Mouse (Mus musculus): ENCODE results near the gene Gm853. TPM values are rescaled to one million over a fixed set of nuclear protein-coding genes. Genes with fewer than 3 reads are reported as not detected.

Gm853 gene
- polyA plus RNA-seq (2014; fragmentation: Nextera tagmentation; extraction: Ambion mirVana), result not detected in 2 replicates

DNA sequence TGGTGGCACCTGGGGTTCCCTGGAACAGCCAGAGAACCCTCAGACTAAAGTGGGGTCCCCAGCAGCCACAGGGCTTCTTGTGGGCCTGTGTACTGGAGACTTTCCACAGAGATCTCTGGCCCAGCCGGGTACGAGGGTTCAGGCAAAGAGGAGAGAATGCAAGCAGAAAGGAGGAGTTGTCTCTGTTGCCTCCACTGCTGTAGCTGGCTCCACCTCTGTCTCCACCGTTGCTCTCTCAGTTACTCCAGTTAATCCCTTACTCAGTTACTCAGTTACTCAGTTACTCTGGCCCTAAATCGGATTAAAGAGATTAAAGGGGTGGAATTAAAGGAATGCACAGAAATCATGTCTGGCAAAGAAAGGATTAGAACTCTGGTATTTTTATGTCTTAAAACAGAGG is at the start of gene Gm853:
TSS of gene Gm853 (minus strand) at position 223 of the 400 bp plus-strand sequence.
- Histone ChIP-seq H3K36me3 (ENCODE audit: insufficient read depth) (no peaks in the 10 kb centered on the region), H3K27me3 (ENCODE audit: insufficient read depth, low read length) (no peaks in the 10 kb centered on the region), H3K4me1 (ENCODE audit: insufficient read depth) (no peaks in the 10 kb centered on the region), H3K4me3 (ENCODE audit: low read depth, low read length) (no peak within 1 kb of the TSS), H3K27ac (ENCODE audit: low read depth) (no peak within 1 kb of the TSS), H3K4me2 (no peak within 1 kb of the TSS), H3K9me3 (ENCODE audit: low read depth, low read length) (no peaks in the 10 kb centered on the region), H3K9ac (no peak within 1 kb of the TSS)
- ATAC-seq (ENCODE audit: insufficient read depth) (no peak), DNase-seq (no peak)
- WGBS, result 63% methylated on average over 4 of the region's 4 CpGs
- no peak for TF ChIP-seq CTCF (IDR thresholded peaks at IDR 0.05; ENCODE audit: low read depth)

DNA sequence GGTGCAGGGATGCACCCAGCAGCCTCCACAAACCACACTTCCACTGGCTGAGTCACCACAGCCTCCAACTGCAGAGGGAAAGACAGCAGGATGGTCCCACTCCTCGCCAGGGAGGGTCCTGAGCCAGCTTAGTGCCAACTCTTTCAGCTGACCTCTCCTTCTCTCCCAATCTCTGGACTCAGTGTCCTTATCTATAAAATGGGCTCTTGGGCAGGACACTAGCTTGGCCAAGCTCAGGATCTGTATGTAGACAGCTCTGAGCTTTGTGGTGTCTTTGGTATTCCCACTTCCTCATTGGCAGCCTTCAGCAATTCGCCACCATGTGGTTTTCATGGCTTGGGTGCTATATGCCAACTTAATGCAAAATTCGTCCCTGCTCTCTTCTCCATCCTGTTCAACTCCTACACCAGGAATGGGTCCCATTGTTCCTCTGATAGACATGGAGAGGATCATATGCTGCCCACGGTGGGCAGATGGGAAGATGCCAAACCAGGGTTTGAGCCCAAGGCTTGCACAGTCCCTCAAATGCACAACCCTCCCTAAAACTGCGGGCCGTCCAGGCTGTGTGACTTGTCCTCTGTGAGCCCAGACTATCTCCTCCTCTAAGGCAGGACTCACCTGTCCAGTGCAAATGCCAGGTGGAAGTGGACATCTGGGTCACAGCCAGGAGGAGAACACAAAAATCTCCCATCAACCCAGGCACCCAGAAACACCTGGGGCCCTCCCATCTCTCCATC is 48.6 kb upstream of the Gm853 start:
- H3K27ac ChIP-seq (ENCODE audit: low read depth), result no peak overlapping the region
- 82% methylated on average over 6 of the region's 6 CpGs for WGBS
- no peak overlapping the region for H3K4me2 ChIP-seq
- peaks cover 20% of the 10 kb centered on the region for H3K27me3 ChIP-seq (ENCODE audit: insufficient read depth, low read length)
- no peak for ATAC-seq (ENCODE audit: insufficient read depth)
- TF ChIP-seq CTCF (IDR thresholded peaks at IDR 0.05; ENCODE audit: low read depth), result no peak
- no peak for DNase-seq
- no peaks in the 10 kb centered on the region for H3K9me3 ChIP-seq (ENCODE audit: low read depth, low read length)
- H3K36me3 ChIP-seq (ENCODE audit: insufficient read depth), result no peaks in the 10 kb centered on the region
- no peaks in the 10 kb centered on the region; the same call in 1 of the 2 replicates for H3K4me1 ChIP-seq (ENCODE audit: insufficient read depth)
- H3K4me3 ChIP-seq (ENCODE audit: low read depth, low read length), result no peak overlapping the region
- H3K9ac ChIP-seq, result no peak overlapping the region

- Histone ChIP-seq H3K4me2 (no peak overlapping the region), H3K9me3 (ENCODE audit: low read depth, low read length) (no peaks in the 10 kb centered on the region), H3K36me3 (ENCODE audit: insufficient read depth) (no peaks in the 10 kb centered on the region), H3K9ac (no peak overlapping the region), H3K27me3 (ENCODE audit: insufficient read depth, low read length) (peaks cover 13% of the 10 kb centered on the region), H3K4me3 (ENCODE audit: low read depth, low read length) (no peak overlapping the region), H3K4me1 (ENCODE audit: insufficient read depth) (no peaks in the 10 kb centered on the region; the same call in 1 of the 2 replicates), H3K27ac (ENCODE audit: low read depth) (no peak overlapping the region)
- DNase-seq (no peak), ATAC-seq (ENCODE audit: insufficient read depth) (no peak)
- WGBS, result 56% methylated on average over 8 of the region's 8 CpGs
- no peak for TF ChIP-seq CTCF (IDR thresholded peaks at IDR 0.05; ENCODE audit: low read depth)
Observed at GRCm38 (mm10) chr4:130270089-130270488, 47.9 kb upstream of the Gm853 start.

GRCm38 (mm10) chr4:130268736-130269135 is 46.5 kb upstream of the Gm853 start:
- H3K27ac ChIP-seq (ENCODE audit: low read depth), result no peak overlapping the region
- H3K4me1 ChIP-seq (ENCODE audit: insufficient read depth), result no peaks in the 10 kb centered on the region; the same call in 1 of the 2 replicates
- 80% methylated on average over 10 of the region's 10 CpGs for WGBS
- H3K36me3 ChIP-seq (ENCODE audit: insufficient read depth), result no peaks in the 10 kb centered on the region
- ATAC-seq (ENCODE audit: insufficient read depth) (no peak), DNase-seq (no peak)
- no peaks in the 10 kb centered on the region for H3K9me3 ChIP-seq (ENCODE audit: low read depth, low read length)
- no peak overlapping the region for H3K9ac ChIP-seq
- H3K27me3 ChIP-seq (ENCODE audit: insufficient read depth, low read length), result 0 out of 2 replicates have a peak, but pooled peaks cover 5% of the 10 kb centered on the region
- no peak for TF ChIP-seq CTCF (IDR thresholded peaks at IDR 0.05; ENCODE audit: low read depth)
- no peak overlapping the region for H3K4me2 ChIP-seq
- no peak overlapping the region for H3K4me3 ChIP-seq (ENCODE audit: low read depth, low read length)

GRCm38 (mm10) chr4:130267069-130267468 is 44.9 kb upstream of the Gm853 start:
- ATAC-seq (ENCODE audit: insufficient read depth) (no peak), DNase-seq (no peak)
- H3K27ac ChIP-seq (ENCODE audit: low read depth), result no peak overlapping the region
- H3K9ac ChIP-seq, result no peak overlapping the region
- 68% methylated on average over 7 of the region's 7 CpGs for WGBS
- no peak for TF ChIP-seq CTCF (IDR thresholded peaks at IDR 0.05; ENCODE audit: low read depth)
- no peaks in the 10 kb centered on the region for H3K36me3 ChIP-seq (ENCODE audit: insufficient read depth)
- no peak overlapping the region for H3K4me2 ChIP-seq
- no peaks in the 10 kb centered on the region; the same call in 1 of the 2 replicates for H3K4me1 ChIP-seq (ENCODE audit: insufficient read depth)
- H3K27me3 ChIP-seq (ENCODE audit: insufficient read depth, low read length), result no peaks in the 10 kb centered on the region
- no peaks in the 10 kb centered on the region for H3K9me3 ChIP-seq (ENCODE audit: low read depth, low read length)
- no peak overlapping the region for H3K4me3 ChIP-seq (ENCODE audit: low read depth, low read length)

- no peaks in the 10 kb centered on the region; the same call in 1 of the 2 replicates for H3K4me1 ChIP-seq (ENCODE audit: insufficient read depth)
- peak overlapping the region; percentile 18; the same call in 1 of the 2 replicates for H3K4me2 ChIP-seq
- no peaks in the 10 kb centered on the region for H3K27me3 ChIP-seq (ENCODE audit: insufficient read depth, low read length)
- no peaks in the 10 kb centered on the region for H3K36me3 ChIP-seq (ENCODE audit: insufficient read depth)
- no peak overlapping the region for H3K27ac ChIP-seq (ENCODE audit: low read depth)
- H3K9me3 ChIP-seq (ENCODE audit: low read depth, low read length), result no peaks in the 10 kb centered on the region
- no peak for ATAC-seq (ENCODE audit: insufficient read depth)
- no peak overlapping the region for H3K4me3 ChIP-seq (ENCODE audit: low read depth, low read length)
- no peak overlapping the region for H3K9ac ChIP-seq
- no peak for DNase-seq
- WGBS, result 62% methylated on average over 9 of the region's 9 CpGs
- no peak for TF ChIP-seq CTCF (IDR thresholded peaks at IDR 0.05; ENCODE audit: low read depth)
Observed at GRCm38 (mm10) chr4:130266601-130267000, 44.4 kb upstream of the Gm853 start.

DNA sequence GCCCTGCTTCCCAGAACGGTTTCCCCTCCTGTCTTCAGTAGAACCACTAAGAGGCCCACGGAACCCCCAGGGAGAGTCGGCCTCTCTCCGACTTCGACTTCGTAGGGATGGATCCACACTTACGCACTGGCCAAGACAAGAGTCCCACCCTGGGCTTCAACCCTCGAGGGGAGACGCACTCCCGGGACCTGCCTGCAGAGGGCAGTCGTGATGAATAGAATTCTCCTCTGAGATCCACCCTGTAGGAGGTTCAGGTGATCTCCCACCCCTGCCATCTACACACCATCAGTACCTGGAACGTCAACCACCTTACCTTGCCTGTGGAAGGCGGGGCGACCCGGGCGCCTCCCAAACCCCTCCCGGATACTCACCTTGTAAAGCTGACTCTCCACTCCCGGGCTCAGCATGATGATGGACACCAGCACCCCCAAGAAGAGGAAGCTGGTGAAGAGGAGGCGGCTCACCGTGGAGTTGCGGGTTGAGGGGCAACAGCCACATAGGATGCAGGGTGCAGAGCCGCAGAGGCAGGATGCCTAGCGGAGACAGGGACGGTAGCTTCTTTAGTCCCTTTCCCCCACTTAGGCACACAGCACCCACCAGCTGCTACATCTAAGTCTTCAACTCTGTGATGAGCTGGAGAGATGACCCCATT is 42.6 kb upstream of the Gm853 start:
- Histone ChIP-seq H3K27me3 (ENCODE audit: insufficient read depth, low read length) (no peaks in the 10 kb centered on the region), H3K4me3 (ENCODE audit: low read depth, low read length) (no peak overlapping the region), H3K9ac (no peak overlapping the region), H3K36me3 (ENCODE audit: insufficient read depth) (no peaks in the 10 kb centered on the region), H3K27ac (ENCODE audit: low read depth) (no peak overlapping the region), H3K4me2 (no peak overlapping the region), H3K4me1 (ENCODE audit: insufficient read depth) (no peaks in the 10 kb centered on the region; the same call in 1 of the 2 replicates), H3K9me3 (ENCODE audit: low read depth, low read length) (no peaks in the 10 kb centered on the region)
- TF ChIP-seq CTCF (IDR thresholded peaks at IDR 0.05; ENCODE audit: low read depth), result peak; percentile 77
- no peak for ATAC-seq (ENCODE audit: insufficient read depth)
- peak; percentile 79 for DNase-seq
- WGBS, result 21% methylated on average over 24 of the region's 24 CpGs
